Mouse (Mus musculus): ENCODE measurements at regions not wholly inside any gene's neighbourhood (a gene's known extent, or its start where the extent isn't known, plus 50 kb on each side); places are given as distances from the start of the nearest gene placed in this dataset.

- in situ Hi-C loops (cut with MboI, MseI), result no loop called here
These were observed 191.6 kb downstream of the Agtpbp1 start for GRCm38 (mm10) chr13:59393231-59393938.

- in situ Hi-C loops (cut with MboI, MseI), result no loop called here
These were observed 192.2 kb downstream of the Agtpbp1 start for GRCm38 (mm10) chr13:59392828-59393227.

GRCm38 (mm10) chr13:59387627-59388325 is 197.3 kb downstream of the Agtpbp1 start:
- in situ Hi-C loops (cut with MboI, MseI), result no loop called here

DNA sequence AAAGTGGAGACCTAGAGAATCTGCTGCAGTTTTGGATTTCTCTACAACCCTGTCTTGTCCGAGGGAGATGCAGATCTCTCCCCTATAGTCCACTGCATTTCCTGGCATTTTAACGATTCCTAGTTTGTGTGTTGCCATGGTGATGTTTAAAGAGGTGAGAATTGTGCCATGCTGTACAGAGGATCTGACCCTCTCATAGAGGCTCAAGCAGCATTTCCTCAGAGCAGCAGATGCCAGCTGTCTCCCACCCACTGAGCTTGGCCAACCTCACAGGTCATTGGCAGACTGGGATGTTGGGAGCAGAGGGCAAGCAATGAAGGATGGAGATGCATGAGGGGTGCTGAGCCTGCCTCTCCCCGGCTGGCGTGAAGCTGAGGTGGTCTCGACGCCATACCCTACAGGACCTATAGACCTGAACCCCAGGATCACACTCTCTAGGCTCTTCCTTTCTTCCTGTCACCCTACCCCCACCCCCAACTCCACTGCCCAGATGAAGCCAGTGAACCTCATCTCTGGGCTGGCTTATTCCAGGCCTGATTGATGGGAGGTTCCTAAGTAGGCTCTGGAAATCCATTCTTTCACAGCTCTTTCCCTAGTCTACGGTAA is 198.0 kb downstream of the Agtpbp1 start:
- in situ Hi-C loops (cut with MboI, MseI), result no loop called here

DNA sequence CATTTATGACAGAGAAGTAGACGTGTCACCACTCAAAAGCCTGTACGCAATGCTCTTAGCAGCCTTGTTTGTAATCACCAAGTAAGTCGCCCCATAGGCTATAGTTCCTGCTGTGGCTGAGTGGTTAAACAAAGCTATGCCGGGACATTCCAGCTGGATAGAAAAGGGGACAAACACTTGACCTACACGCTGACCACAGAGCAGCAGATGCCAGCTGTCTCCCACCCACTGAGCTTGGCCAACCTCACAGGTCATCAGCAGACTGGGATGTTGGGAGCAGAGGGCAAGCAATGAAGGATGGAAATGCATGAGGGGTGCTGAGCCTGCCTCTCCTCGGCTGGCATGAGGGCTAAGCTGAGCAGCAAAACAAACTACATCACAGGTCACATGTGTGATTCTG is 199.2 kb downstream of the Agtpbp1 start:
- in situ Hi-C loops (cut with MboI, MseI), result no loop called here

GRCm38 (mm10) chr13:59370141-59370816 is 214.7 kb downstream of the Agtpbp1 start:
- in situ Hi-C loops (cut with MboI, MseI), result no loop called here

DNA sequence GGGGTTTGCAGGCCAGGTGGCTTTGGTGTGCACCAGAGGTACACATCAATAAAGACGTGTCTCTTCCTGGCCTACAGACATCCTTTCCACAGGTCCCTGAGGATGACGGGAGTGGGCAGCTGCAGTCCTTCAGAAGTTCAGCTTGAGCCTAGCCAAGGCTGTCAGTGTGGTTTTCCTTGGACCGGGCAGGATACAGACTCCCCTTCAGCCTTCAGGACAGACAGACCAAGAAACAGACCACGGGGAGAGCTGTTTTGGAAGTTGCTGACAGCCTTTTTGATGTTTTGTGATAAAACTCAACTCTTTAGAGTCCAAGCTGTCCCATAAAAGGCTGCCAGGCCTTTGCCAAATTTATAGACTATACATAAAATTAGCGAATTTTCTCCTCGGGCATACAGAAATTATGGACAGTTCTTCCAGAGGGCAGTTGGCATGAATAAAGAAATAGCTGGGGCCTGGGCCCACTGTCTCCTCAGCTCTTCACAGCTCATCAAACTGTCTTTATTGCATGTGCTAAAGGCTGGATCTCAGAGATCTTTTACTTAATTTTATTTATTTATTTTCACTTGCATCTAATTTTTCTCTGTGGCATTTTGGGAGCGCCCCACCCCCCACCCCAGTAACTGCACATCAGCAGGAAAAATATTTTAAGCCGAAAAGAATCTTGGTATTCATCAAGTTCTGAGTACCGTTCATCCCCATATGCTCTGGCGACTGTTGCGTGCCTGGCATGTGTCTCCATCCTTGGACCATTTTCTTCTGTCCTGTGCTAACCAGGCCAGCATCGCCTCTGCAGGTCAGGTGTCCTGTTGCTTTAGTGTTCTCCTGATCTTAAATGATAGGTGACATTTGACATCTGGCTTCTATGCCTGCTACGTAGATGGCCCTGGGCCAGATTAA is 216.2 kb downstream of the Agtpbp1 start:
- in situ Hi-C loops (cut with MboI, MseI), result no loop called here

GRCm38 (mm10) chr13:59365460-59365859 is 219.6 kb downstream of the Agtpbp1 start:
- in situ Hi-C loops (cut with MboI, MseI), result no loop called here

DNA sequence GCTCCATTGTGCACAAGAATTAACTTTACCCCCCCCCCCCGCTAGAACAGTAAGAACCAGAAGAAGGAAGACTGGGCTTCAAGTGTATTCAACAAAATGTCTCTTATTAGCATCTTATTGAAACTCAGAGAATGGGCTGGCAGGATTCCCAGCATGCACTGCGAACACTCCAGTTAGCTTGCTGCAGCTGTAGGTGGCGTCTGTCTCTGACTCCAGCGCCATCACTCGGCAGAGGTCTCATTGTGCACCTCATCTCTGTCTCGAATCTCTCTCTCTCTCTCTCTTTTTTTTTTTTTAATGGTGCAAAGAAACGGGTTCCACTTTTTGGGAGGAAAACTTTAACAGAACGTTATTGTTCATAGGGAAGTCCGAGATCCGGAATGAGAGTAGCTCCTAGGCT is 221.6 kb downstream of the Agtpbp1 start:
- in situ Hi-C loops (cut with MboI, MseI), result no loop called here

GRCm38 (mm10) chr13:59361323-59361722 is 223.7 kb downstream of the Agtpbp1 start:
- in situ Hi-C loops (cut with MboI, MseI), result no loop called here

- in situ Hi-C loops (cut with MboI, MseI), result no loop called here
These were observed 225.0 kb downstream of the Agtpbp1 start for GRCm38 (mm10) chr13:59360026-59360425.

GRCm38 (mm10) chr13:59358421-59358820 is 226.6 kb downstream of the Agtpbp1 start:
- in situ Hi-C loops (cut with MboI, MseI), result loop anchor here in 1 of 2 experiments (10.0 kb wide), 1 partner anchor 904 kb away; no protein-coding TSS in a partner anchor

- in situ Hi-C loops (cut with MboI, MseI), result loop anchor here in 1 of 2 experiments (10.0 kb wide), 1 partner anchor 897 kb away; no protein-coding TSS in a partner anchor
These were observed 233.6 kb downstream of the Agtpbp1 start for GRCm38 (mm10) chr13:59351461-59351860.

DNA sequence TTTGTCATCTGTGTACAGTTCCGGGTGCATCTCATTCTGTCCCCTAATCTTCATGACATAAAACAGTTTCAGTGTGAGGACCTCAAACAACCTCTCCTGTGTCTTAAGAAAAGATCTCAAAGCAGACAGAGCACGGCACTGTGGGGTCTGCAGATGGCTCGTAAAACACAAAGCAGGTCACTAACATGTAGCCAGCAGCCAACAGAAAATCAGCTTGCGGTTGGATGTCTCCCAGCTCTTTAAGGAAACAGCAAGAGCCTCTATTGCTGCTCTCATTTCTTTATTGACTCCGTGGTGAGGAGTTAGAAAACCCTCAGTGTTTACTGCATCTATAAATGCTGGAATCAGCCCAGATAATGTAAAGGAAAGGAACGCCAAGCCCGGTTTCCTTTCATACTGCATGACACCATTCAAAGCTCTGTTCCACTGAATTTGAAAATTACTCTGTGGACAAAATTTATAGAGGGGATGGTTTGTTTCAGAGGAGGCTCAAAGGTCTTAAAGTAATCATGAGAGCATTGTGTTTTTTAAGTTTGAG is 234.3 kb downstream of the Agtpbp1 start:
- in situ Hi-C loops (cut with MboI, MseI), result loop anchor here in 1 of 2 experiments (10.0 kb wide), 1 partner anchor 896 kb away; no protein-coding TSS in a partner anchor

DNA sequence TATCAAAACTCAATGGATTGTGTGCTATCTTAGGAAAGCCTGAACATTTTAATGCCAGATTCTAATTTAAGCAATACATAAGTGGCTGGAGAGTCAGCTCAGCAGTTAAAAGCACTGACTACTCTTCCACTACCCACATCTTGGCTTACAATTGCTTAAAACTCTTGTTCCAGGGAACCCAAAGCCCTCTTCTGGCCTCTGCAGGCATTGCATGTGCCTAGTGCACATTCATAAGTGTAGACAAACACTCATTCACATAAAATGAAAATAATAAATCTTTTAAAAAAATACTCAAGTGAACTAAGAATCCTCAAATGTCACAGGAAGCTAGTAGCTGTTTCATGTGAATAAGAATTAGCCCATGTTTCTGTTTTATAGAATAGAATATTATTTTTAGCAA is 236.5 kb downstream of the Agtpbp1 start:
- in situ Hi-C loops (cut with MboI, MseI), result no loop called here

GRCm38 (mm10) chr13:59341871-59342270 is 243.2 kb downstream of the Agtpbp1 start:
- in situ Hi-C loops (cut with MboI, MseI), result no loop called here

DNA sequence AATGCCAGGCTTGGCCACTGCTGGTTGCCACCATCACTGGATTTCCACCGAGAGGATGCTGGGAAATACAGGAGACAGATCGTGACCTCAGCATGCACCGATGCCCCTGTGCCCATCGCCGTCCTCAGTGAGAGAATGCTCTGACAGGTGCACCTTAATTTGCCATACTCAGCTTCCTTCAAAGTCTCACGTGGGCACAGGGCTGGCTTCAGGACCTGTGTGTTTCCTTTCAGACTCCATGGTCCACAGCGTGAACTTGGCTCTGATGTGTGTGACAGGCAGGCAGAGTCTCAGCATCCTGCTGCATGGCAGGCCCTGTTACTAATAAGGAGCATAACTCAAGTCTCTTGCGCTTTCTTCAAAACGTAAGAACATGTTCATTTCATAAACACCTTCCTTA is 246.6 kb downstream of the Agtpbp1 start:
- in situ Hi-C loops (cut with MboI, MseI), result no loop called here

DNA sequence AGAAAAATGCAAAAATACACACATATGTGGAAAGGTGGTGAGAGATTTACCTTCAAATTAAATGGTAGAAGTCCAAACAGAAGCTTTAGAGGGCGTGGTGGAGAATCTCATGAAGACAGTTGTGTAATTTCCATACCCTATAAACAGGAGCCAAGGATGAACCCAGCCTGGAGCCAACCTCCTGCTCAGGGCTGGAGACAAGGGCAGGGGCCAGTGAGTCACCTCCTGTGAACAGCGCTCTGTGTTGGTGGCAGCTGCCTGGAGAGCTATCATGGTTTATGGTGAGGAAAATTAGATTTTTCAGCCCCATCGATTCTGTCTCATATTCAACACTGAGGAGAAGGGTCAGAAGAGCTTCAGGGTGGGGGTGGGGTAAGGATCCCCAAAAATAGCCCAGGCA is 261.1 kb downstream of the Agtpbp1 start:
- in situ Hi-C loops (cut with MboI, MseI), result no loop called here

- in situ Hi-C loops (cut with MboI, MseI), result no loop called here
These were observed 261.6 kb downstream of the Agtpbp1 start for GRCm38 (mm10) chr13:59323441-59323840.

DNA sequence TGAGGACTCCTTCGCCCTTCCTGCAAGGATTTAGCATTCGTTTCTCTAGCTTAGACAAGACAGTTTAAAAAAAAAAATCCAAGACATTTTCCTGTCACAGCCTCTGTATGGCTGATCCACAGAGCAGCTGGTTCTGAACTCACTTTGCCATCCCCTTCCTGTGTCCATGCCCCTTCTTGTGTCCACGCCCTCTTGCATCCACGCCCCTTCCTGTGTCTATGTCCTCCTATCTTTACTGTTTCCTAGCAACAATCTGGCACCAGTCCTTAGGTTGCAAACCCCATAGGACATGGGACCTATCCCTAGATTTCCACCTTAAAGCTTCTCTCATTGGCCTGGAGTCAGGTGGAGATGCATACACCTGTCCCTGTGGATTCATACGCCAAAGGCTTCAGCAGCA is 264.8 kb downstream of the Agtpbp1 start:
- in situ Hi-C loops (cut with MboI, MseI), result no loop called here
